Mouse (Mus musculus): ENCODE measurements around the gene Ranbp1. TPM values are rescaled to one million over a fixed set of nuclear protein-coding genes. Genes with fewer than 3 reads are reported as not detected.
A peak's percentile ranks its signal among the peaks of the same experiment; 100 is the strongest.
"Not testable (repeated sequence)": the region's sequence is repeated elsewhere in the genome, so short reads cannot be mapped to it uniquely, and the experiment has no call there.

Gene Ranbp1
- polyA plus RNA-seq, 1 experiment from 2014 or later = 409 TPM

GRCm38 (mm10) chr16:18198365-18199098 lies 50.0 kb downstream of the Ranbp1 start:
- no peak overlapping the region for H3K9ac ChIP-seq
- ATAC-seq (ENCODE audit: extremely low read depth, insufficient number of reproducible peaks, low FRiP score, low TSS enrichment) = no peak

GRCm38 (mm10) chr16:18197881-18198280 lies 50.7 kb downstream of the Ranbp1 start:
- no peak overlapping the region for H3K27ac ChIP-seq (replicated peaks)
- ATAC-seq (ENCODE audit: extremely low read depth, insufficient number of reproducible peaks, low FRiP score, low TSS enrichment) = no peak
- H3K9me3 ChIP-seq = no peaks in the 10 kb centered on the region
- H3K27me3 ChIP-seq (replicated peaks) = peaks cover 23% of the 10 kb centered on the region
- H3K4me2 ChIP-seq = no peak overlapping the region
- H3K9ac ChIP-seq = no peak overlapping the region
- 70% methylated on average over 6 of the region's 6 CpGs for WGBS
- H3K36me3 ChIP-seq = no peaks in the 10 kb centered on the region
- H3K4me1 ChIP-seq = peaks cover 16% of the 10 kb centered on the region; the same call in 1 of the 2 replicates
- H3K4me3 ChIP-seq = no peak overlapping the region

More at GRCm38 (mm10) chr16:18198365-18199098, 50.0 kb downstream of the Ranbp1 start:
- H3K36me3 ChIP-seq = no peaks in the 10 kb centered on the region
- no peak overlapping the region for H3K27ac ChIP-seq (replicated peaks)
- WGBS = 81% methylated on average over 10 of the region's 10 CpGs
- no peak overlapping the region for H3K4me3 ChIP-seq
- peaks cover 16% of the 10 kb centered on the region; the same call in 1 of the 2 replicates for H3K4me1 ChIP-seq
- peaks cover 23% of the 10 kb centered on the region for H3K27me3 ChIP-seq (replicated peaks)
- H3K4me2 ChIP-seq = no peak overlapping the region
- H3K9me3 ChIP-seq = no peaks in the 10 kb centered on the region

GRCm38 (mm10) chr16:18195561-18195960 lies 53.0 kb downstream of the Ranbp1 start:
- H3K27ac ChIP-seq (replicated peaks); ATAC-seq (ENCODE audit: extremely low read depth, insufficient number of reproducible peaks, low FRiP score, low TSS enrichment): not testable (repeated sequence)

GRCm38 (mm10) chr16:18195068-18195467 lies 53.5 kb downstream of the Ranbp1 start:
- no peak for ATAC-seq (ENCODE audit: extremely low read depth, insufficient number of reproducible peaks, low FRiP score, low TSS enrichment)
- Histone ChIP-seq H3K36me3 (no peaks in the 10 kb centered on the region), H3K4me1 (peaks cover 11% of the 10 kb centered on the region; the same call in 1 of the 2 replicates), H3K4me2 (no peak overlapping the region), H3K27ac (replicated peaks) (no peak overlapping the region), H3K27me3 (replicated peaks) (peaks cover 23% of the 10 kb centered on the region), H3K9me3 (no peaks in the 10 kb centered on the region), H3K9ac (no peak overlapping the region), H3K4me3 (no peak overlapping the region)
- 59% methylated on average over 5 of the region's 5 CpGs for WGBS

More at GRCm38 (mm10) chr16:18195561-18195960, 53.0 kb downstream of the Ranbp1 start:
- H3K9ac ChIP-seq, H3K4me2 ChIP-seq, H3K9me3 ChIP-seq, H3K36me3 ChIP-seq, H3K4me3 ChIP-seq: not testable (repeated sequence)
- H3K27me3 ChIP-seq (replicated peaks) = peaks cover 23% of the 10 kb centered on the region
- peaks cover 11% of the 10 kb centered on the region; the same call in 1 of the 2 replicates for H3K4me1 ChIP-seq
- 42% methylated on average over 3 of the region's 3 CpGs for WGBS

- H3K27ac ChIP-seq (replicated peaks) = no peak overlapping the region
- H3K36me3 ChIP-seq = no peaks in the 10 kb centered on the region
- no peak overlapping the region for H3K9ac ChIP-seq
- H3K4me2 ChIP-seq = no peak overlapping the region
- H3K9me3 ChIP-seq = no peaks in the 10 kb centered on the region
- 70% methylated on average over 15 of the region's 15 CpGs for WGBS
- ATAC-seq (ENCODE audit: extremely low read depth, insufficient number of reproducible peaks, low FRiP score, low TSS enrichment) = no peak
- peaks cover 23% of the 10 kb centered on the region for H3K27me3 ChIP-seq (replicated peaks)
- no peak overlapping the region for H3K4me3 ChIP-seq
- peaks cover 11% of the 10 kb centered on the region; the same call in 1 of the 2 replicates for H3K4me1 ChIP-seq
Observed at GRCm38 (mm10) chr16:18194208-18194985, 54.1 kb downstream of the Ranbp1 start.

GRCm38 (mm10) chr16:18191006-18191405 lies 57.5 kb downstream of the Ranbp1 start:
- H3K4me3 ChIP-seq = no peak overlapping the region
- no peaks in the 10 kb centered on the region for H3K36me3 ChIP-seq
- H3K9me3 ChIP-seq = no peaks in the 10 kb centered on the region
- WGBS = 65% methylated on average over 2 of the region's 2 CpGs
- H3K27ac ChIP-seq (replicated peaks) = no peak overlapping the region
- H3K27me3 ChIP-seq (replicated peaks) = peaks cover 4% of the 10 kb centered on the region
- no peak overlapping the region for H3K9ac ChIP-seq
- ATAC-seq (ENCODE audit: extremely low read depth, insufficient number of reproducible peaks, low FRiP score, low TSS enrichment) = no peak
- H3K4me1 ChIP-seq = peaks cover 28% of the 10 kb centered on the region
- no peak overlapping the region for H3K4me2 ChIP-seq

MicroRNAs within 50 kb of the gene (microRNA counts, 519-probe panel; counts per million panel counts)
- 209 counts per million, percentile 61 among the panel's probes with 10 or more counts for microRNA mmu-miR-1306

Small RNAs within 50 kb of the gene (microRNA-seq; reads per million reads assigned to microRNA genes)
- gene Gm24572 (not detected), gene Mir1306 (215 reads per million, percentile 64 among the genes with 10 or more reads in this experiment)

Other genes with a start within 250 kb of the Ranbp1 start
- gene Dgcr6, start 195.9 kb downstream of the Ranbp1 start, polyA plus RNA-seq (2015; fragmentation: Nextera tagmentation; extraction: Ambion mirVana) = 50.5 and 61.6 TPM in 2 replicates
- gene Prodh, start 158.5 kb downstream of the Ranbp1 start, polyA plus RNA-seq (2015; fragmentation: Nextera tagmentation; extraction: Ambion mirVana) = 6.8 and 8.0 TPM in 2 replicates
- gene Rtn4r, start 121.1 kb downstream of the Ranbp1 start, polyA plus RNA-seq (2015; fragmentation: Nextera tagmentation; extraction: Ambion mirVana) = 0.46 and 0.72 TPM in 2 replicates
- not detected in 2 replicates for gene Ccdc188, start 30.9 kb downstream of the Ranbp1 start, polyA plus RNA-seq (2015; fragmentation: Nextera tagmentation; extraction: Ambion mirVana)
- 20.7 and 22.1 TPM in 2 replicates for gene Zdhhc8, start 13.6 kb downstream of the Ranbp1 start, polyA plus RNA-seq (2015; fragmentation: Nextera tagmentation; extraction: Ambion mirVana)
- 62.3 and 66.2 TPM in 2 replicates for gene Trmt2a, start 53 bp downstream of the Ranbp1 start, polyA plus RNA-seq (2015; fragmentation: Nextera tagmentation; extraction: Ambion mirVana)
- gene Gm49776, start 9.6 kb upstream of the Ranbp1 start, polyA plus RNA-seq (2015; fragmentation: Nextera tagmentation; extraction: Ambion mirVana) = 1.8 and 2.7 TPM in 2 replicates
- 20.1 and 20.4 TPM in 2 replicates for gene Dgcr8, start 40.5 kb upstream of the Ranbp1 start, polyA plus RNA-seq (2015; fragmentation: Nextera tagmentation; extraction: Ambion mirVana)
- 47.9 and 54.3 TPM in 2 replicates for gene Tango2, start 99.4 kb upstream of the Ranbp1 start, polyA plus RNA-seq (2015; fragmentation: Nextera tagmentation; extraction: Ambion mirVana)
- 31.8 and 32.0 TPM in 2 replicates for gene Arvcf, start 99.5 kb upstream of the Ranbp1 start, polyA plus RNA-seq (2015; fragmentation: Nextera tagmentation; extraction: Ambion mirVana)
- gene Txnrd2, start 177.7 kb upstream of the Ranbp1 start, polyA plus RNA-seq (2015; fragmentation: Nextera tagmentation; extraction: Ambion mirVana) = 34.5 and 37.4 TPM in 2 replicates
- gene Comt, start 178.1 kb upstream of the Ranbp1 start, polyA plus RNA-seq (2015; fragmentation: Nextera tagmentation; extraction: Ambion mirVana) = 101 and 108 TPM in 2 replicates
- 8.7 and 9.1 TPM in 2 replicates for gene Gnb1l, start 250.0 kb upstream of the Ranbp1 start, polyA plus RNA-seq (2015; fragmentation: Nextera tagmentation; extraction: Ambion mirVana)

Data from heart, embryonic 13.5 days (tissue).